ENCODE assay signal across 8 mouse cellular contexts in the genomic region with DNA sequence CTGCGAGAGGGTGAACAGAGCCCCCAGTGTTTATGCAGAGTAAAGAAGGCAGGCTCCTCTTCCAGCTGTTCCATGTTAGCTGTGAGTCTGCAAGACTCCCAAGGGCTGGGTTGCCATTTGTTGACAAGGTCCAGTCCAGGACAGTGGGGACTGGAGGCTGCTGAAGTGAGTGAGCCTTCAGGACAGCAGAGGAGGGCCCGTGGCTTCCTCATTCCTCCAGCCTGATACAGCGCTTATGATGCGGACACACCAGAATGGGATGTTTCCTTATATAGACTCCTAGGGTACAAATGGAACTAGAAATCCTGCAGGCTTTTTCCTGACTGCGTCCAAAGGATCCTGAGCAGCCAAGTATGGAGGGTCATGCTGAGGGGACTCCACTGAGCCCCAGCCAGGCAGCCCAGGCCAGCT. TPM values are rescaled to one million over a fixed set of nuclear protein-coding genes. Genes with fewer than 3 reads are reported as not detected.
DNase-seq lines count a peak whose midpoint lies in the region; ATAC-seq and TF ChIP-seq lines count a peak whose summit lies in the region.

No protein-coding gene starts in this region.

- peak; percentile 73 for TF ChIP-seq POLR2A in embryonic fibroblast, embryonic 13.5 days (IDR thresholded peaks at IDR 0.05; ENCODE audit: low read depth, low read length)

- no peaks in the 10 kb centered on the region; the same call in 1 of the 2 replicates for H3K36me3 ChIP-seq in heart, embryonic 15.5 days
- H3K36me3 ChIP-seq in kidney, embryonic 16.5 days (ENCODE audit: insufficient read depth, low read length) = no peaks in the 10 kb centered on the region
- no peaks in the 10 kb centered on the region for H3K36me3 ChIP-seq in stomach, embryonic 14.5 days (ENCODE audit: control insufficient read depth, insufficient read depth, low read length)

- H3K9me3 ChIP-seq in heart, embryonic 15.5 days (replicated peaks) = no peaks in the 10 kb centered on the region
- H3K9me3 ChIP-seq in kidney, embryonic 16.5 days (ENCODE audit: low read length) = no peaks in the 10 kb centered on the region
- H3K9me3 ChIP-seq in stomach, embryonic 14.5 days (ENCODE audit: control insufficient read depth, low read depth, low read length) = no peaks in the 10 kb centered on the region

- H3K27ac ChIP-seq in embryonic fibroblast, embryonic 13.5 days (ENCODE audit: insufficient read depth, low read length) = peak overlapping the region; percentile 98
- H3K27ac ChIP-seq in heart, embryonic 15.5 days = peak overlapping the region; percentile 98
- peak overlapping the region; percentile 85 for H3K27ac ChIP-seq in kidney, embryonic 16.5 days (ENCODE audit: low read length)
- peak overlapping the region; percentile 92 for H3K27ac ChIP-seq in stomach, embryonic 14.5 days (ENCODE audit: low read length)

- peak; percentile 16 to 31 for DNase-seq in urinary bladder, adult 18-20 months (ENCODE audit: low spot score in 2 of 2)
- no peak for DNase-seq in urinary bladder, postnatal 10 days (ENCODE audit: low spot score)
- peak; percentile 66 for DNase-seq in lung, postnatal 10 days

- peak overlapping the region; percentile 92 for H3K4me2 ChIP-seq in heart, embryonic 15.5 days
- H3K4me2 ChIP-seq in kidney, embryonic 16.5 days (replicated peaks; ENCODE audit: low read depth, low read length) = peak overlapping the region; percentile 98
- H3K4me2 ChIP-seq in stomach, embryonic 14.5 days (replicated peaks; ENCODE audit: low read depth, low read length) = peak overlapping the region; percentile 90

- no peak for TF ChIP-seq CTCF in embryonic fibroblast, embryonic 13.5 days (IDR thresholded peaks at IDR 0.05; ENCODE audit: borderline replicate concordance, insufficient read depth, low read length)

- WGBS in heart, embryonic 15.5 days = 6% methylated on average over 5 of the region's 5 CpGs
- WGBS in kidney, embryonic 16.5 days = 11% methylated on average over 5 of the region's 5 CpGs
- WGBS in stomach, embryonic 14.5 days = 12% methylated on average over 5 of the region's 5 CpGs

- peak overlapping the region; percentile 77 for H3K9ac ChIP-seq in heart, embryonic 15.5 days
- H3K9ac ChIP-seq in kidney, embryonic 16.5 days (replicated peaks; ENCODE audit: low read length) = peak overlapping the region; percentile 73; the same call in 1 of the 2 replicates
- H3K9ac ChIP-seq in stomach, embryonic 14.5 days (replicated peaks; ENCODE audit: low read depth, low read length) = peak overlapping the region; percentile 25; the same call in 1 of the 2 replicates

- no peaks in the 10 kb centered on the region; the same call in 1 of the 2 replicates for H3K4me1 ChIP-seq in embryonic fibroblast, embryonic 13.5 days (ENCODE audit: control insufficient read depth, insufficient read depth, low read length)
- H3K4me1 ChIP-seq in heart, embryonic 15.5 days (replicated peaks) = peaks cover 47% of the 10 kb centered on the region
- H3K4me1 ChIP-seq in kidney, embryonic 16.5 days (ENCODE audit: insufficient read depth, low read length) = peaks cover 24% of the 10 kb centered on the region
- H3K4me1 ChIP-seq in stomach, embryonic 14.5 days (ENCODE audit: control insufficient read depth, insufficient read depth, low read length) = peaks cover 6% of the 10 kb centered on the region; the same call in 1 of the 2 replicates

- H3K27me3 ChIP-seq in heart, embryonic 15.5 days = no peaks in the 10 kb centered on the region
- no peaks in the 10 kb centered on the region; the same call in 1 of the 2 replicates for H3K27me3 ChIP-seq in kidney, embryonic 16.5 days (ENCODE audit: insufficient read depth, low read length)
- H3K27me3 ChIP-seq in stomach, embryonic 14.5 days (ENCODE audit: control insufficient read depth, insufficient read depth, low read length) = no peaks in the 10 kb centered on the region

- peak overlapping the region; percentile 89 for H3K4me3 ChIP-seq in embryonic fibroblast, embryonic 13.5 days (ENCODE audit: insufficient read depth, low read length)
- peak overlapping the region; percentile 80 for H3K4me3 ChIP-seq in heart, embryonic 15.5 days
- peak overlapping the region; percentile 73 for H3K4me3 ChIP-seq in kidney, embryonic 16.5 days (ENCODE audit: low read length)
- peak overlapping the region; percentile 71 for H3K4me3 ChIP-seq in stomach, embryonic 14.5 days (ENCODE audit: low read depth, low read length)

- ATAC-seq in heart, embryonic 15.5 days (replicated peaks; ENCODE audit: insufficient number of reproducible peaks, insufficient read depth, low FRiP score, low read depth) = peak; percentile 9; the same call in 1 of the 2 replicates
- ATAC-seq in kidney, embryonic 16.5 days (ENCODE audit: low FRiP score, low TSS enrichment) = peak; percentile 31
- 0 out of 2 replicates have a peak, but pooled peaks have one; percentile 9 for ATAC-seq in stomach, embryonic 14.5 days (ENCODE audit: insufficient number of reproducible peaks, insufficient read depth, low FRiP score, low read depth)
- ATAC-seq in megakaryocyte, adult 5-6 weeks (ENCODE audit: poor library complexity, severe bottlenecking) = no peak

RNA-seq across cellular contexts. Expression of gene Samd4, which starts 3.2 kb away (rescaled TPM):
- 54.3 and 71.0 TPM in 2 replicates for polyA plus RNA-seq in embryonic fibroblast, embryonic 13.5 days (2011; ENCODE audit: insufficient read length, low read depth, missing spikeins)
- 15.3 and 17.6 TPM in 2 replicates for polyA plus RNA-seq in heart, embryonic 15.5 days (2015; fragmentation: Nextera tagmentation; extraction: Ambion mirVana)
- polyA plus RNA-seq in kidney, embryonic 16.5 days (2015; fragmentation: Nextera tagmentation; extraction: Ambion mirVana) = 4.6 and 5.4 TPM in 2 replicates
- polyA plus RNA-seq in stomach, embryonic 14.5 days (2014; fragmentation: Nextera tagmentation; extraction: Ambion mirVana) = 5.9 and 7.3 TPM in 2 replicates
- 0.23 TPM in 1 of 2 replicates, not detected in the other for total RNA-seq in megakaryocyte, adult 5-6 weeks (2015)
- 0.08 TPM in 1 of 2 replicates, not detected in the other for total RNA-seq in megakaryocyte, adult 5-6 weeks (2017)

RNA-seq across cellular contexts. Expression of gene Cgrrf1, which starts 54.0 kb away (rescaled TPM):
- polyA plus RNA-seq in embryonic fibroblast, embryonic 13.5 days (2011; ENCODE audit: insufficient read length, low read depth, missing spikeins) = 29.6 and 34.5 TPM in 2 replicates
- 24.0 and 26.6 TPM in 2 replicates for polyA plus RNA-seq in heart, embryonic 15.5 days (2015; fragmentation: Nextera tagmentation; extraction: Ambion mirVana)
- polyA plus RNA-seq in kidney, embryonic 16.5 days (2015; fragmentation: Nextera tagmentation; extraction: Ambion mirVana) = 27.4 and 32.0 TPM in 2 replicates
- 24.3 and 30.6 TPM in 2 replicates for polyA plus RNA-seq in stomach, embryonic 14.5 days (2014; fragmentation: Nextera tagmentation; extraction: Ambion mirVana)
- total RNA-seq in megakaryocyte, adult 5-6 weeks (2015) = 27.7 and 30.3 TPM in 2 replicates
- 25.7 and 29.7 TPM in 2 replicates for total RNA-seq in megakaryocyte, adult 5-6 weeks (2017)

Comparison
In these comparisons a context has a peak if more than half of its experiments do, and no peak if none do; other contexts are left out.
1. H3K9ac ChIP-seq: peak in every context shown above with its lines; median percentile 77 in heart, embryonic 15.5 days; 73 in kidney, embryonic 16.5 days; 25 in stomach, embryonic 14.5 days.